Mouse (Mus musculus): ENCODE measurements around the gene Cyp2d11. TPM values are rescaled to one million over a fixed set of nuclear protein-coding genes. Genes with fewer than 3 reads are reported as not detected.

Cyp2d11 gene
- total RNA-seq, 2 experiments from 2014 or later: not detected

Small RNAs within 50 kb of the gene (microRNA-seq; reads per million reads assigned to microRNA genes)
- gene Gm25990 (0 reads per million in 2 experiments), gene Gm27331 (0 reads per million in 2 experiments), gene Mir7684 (0 reads per million in 2 experiments)

Other genes starting within 250 kb of the Cyp2d11 start
- 100 to 1,000 TPM; 187 to 189 TPM for gene Srebf2, start 246.8 kb downstream of the Cyp2d11 start, total RNA-seq (2021)
- 1 to 10 TPM; 2.5 to 3.1 TPM for gene Shisa8, start 181.2 kb downstream of the Cyp2d11 start, total RNA-seq (2021)
- gene Tnfrsf13c, start 169.7 kb downstream of the Cyp2d11 start, total RNA-seq (2021): under 1 TPM; 0.36 to 0.41 TPM
- 1 to 10 TPM; 5.1 to 5.3 TPM for gene Cenpm, start 149.3 kb downstream of the Cyp2d11 start, total RNA-seq (2021)
- 10 to 100 TPM; 89.4 to 94.8 TPM for gene 1500009C09Rik, start 141.6 kb downstream of the Cyp2d11 start, total RNA-seq (2021)
- 100 to 1,000 TPM; 583 to 613 TPM for gene Sept3, start 119.1 kb downstream of the Cyp2d11 start, total RNA-seq (2021)
- not detected for gene Wbp2nl, start 95.1 kb downstream of the Cyp2d11 start, total RNA-seq (2021)
- 10 to 100 TPM; 38.2 to 39.3 TPM for gene Naga, start 55.1 kb downstream of the Cyp2d11 start, total RNA-seq (2021)
- gene Pheta2, start 55.1 kb downstream of the Cyp2d11 start, total RNA-seq (2021): under 1 TPM; 0.39 to 0.45 TPM
- gene Smdt1, start 55.1 kb downstream of the Cyp2d11 start, total RNA-seq (2021): 100 to 1,000 TPM; 147 to 152 TPM
- 100 to 1,000 TPM; 203 to 221 TPM for gene Ndufa6, start 39.7 kb downstream of the Cyp2d11 start, total RNA-seq (2021)
- 10 to 100 TPM; 33.5 to 33.9 TPM for gene Cyp2d22, start 13.8 kb downstream of the Cyp2d11 start, total RNA-seq (2021)
- gene Cyp2d10, start 13.2 kb upstream of the Cyp2d11 start, total RNA-seq (2021): not detected
- gene Cyp2d9, start 39.4 kb upstream of the Cyp2d11 start, total RNA-seq (2021): not detected
- not detected for gene Cyp2d12, start 161.1 kb upstream of the Cyp2d11 start, total RNA-seq (2021)
- gene Cyp2d34, start 226.9 kb upstream of the Cyp2d11 start, total RNA-seq (2021): not detected